Mouse (Mus musculus) left cerebral cortex, adult 2 months (tissue): ENCODE measurements around the gene Pomp. TPM values are rescaled to one million over a fixed set of nuclear protein-coding genes. Genes with fewer than 3 reads are reported as not detected.

ENCODE experiments used
- DNase-seq, 2 experiments: peaks; one replicate each; pipeline ENCODE4 v3.0.0; 2021 to 2022; ENCODE audit warnings: low spot score in 2 of 2, mixed read lengths in 1 of 2; ENCODE audit errors: extremely low spot score in 1 of 2
- H3K27ac ChIP-seq: fragments of 200-600 bp; 2 replicates; pipeline ENCODE4 v1.8.1; 2022
- H3K4me3 ChIP-seq: fragments of 200-600 bp; 2 replicates; pipeline ENCODE4 v1.8.1; 2022
- CTCF ChIP-seq: fragments of 200-600 bp; IDR thresholded peaks from 2 replicates; pipeline ENCODE4 v1.8.1; 2022; ENCODE audit warnings: antibody characterized with exemption, mild to moderate bottlenecking, moderate library complexity
- intact Hi-C: fragments of 180-260 bp; cut with DNase I; formaldehyde crosslinking; loops from one replicate; pipeline ENCODE4 v1.15.1; 2025
- total RNA-seq, 2 experiments: library from RNA; stranded (reverse); gene quantifications; 2 replicates each; pipeline ENCODE4 v1.2.3; 2021

Pomp gene
- total RNA-seq, 2 experiments from 2014 or later, result 186 to 206 TPM

DNA sequence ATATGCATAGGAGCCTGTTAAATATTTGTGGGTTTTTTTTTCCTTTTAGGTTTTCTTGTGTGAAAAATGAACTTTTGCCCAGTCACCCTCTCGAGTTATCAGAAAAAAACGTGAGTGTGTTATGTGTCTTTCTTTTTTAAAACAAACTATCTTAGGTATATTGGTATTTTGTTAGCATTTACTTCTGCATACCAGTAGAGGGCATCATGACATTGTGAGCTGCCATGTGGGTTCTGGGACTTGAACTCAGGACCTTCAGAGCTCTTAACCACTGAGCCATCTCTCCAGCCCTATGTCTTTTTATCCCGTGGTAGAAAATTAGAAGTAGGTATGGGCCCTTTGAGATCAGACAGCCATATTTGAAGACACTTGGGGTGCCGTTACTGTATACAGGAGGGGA is 8.4 kb downstream of the Pomp start:
- Histone ChIP-seq H3K4me3 (no peak overlapping the region), H3K27ac (no peak overlapping the region)
- no peak for DNase-seq
- TF ChIP-seq CTCF, result peak; percentile 37
- intact Hi-C loops, result loop anchor here (10.0 kb wide), 1 partner anchor 266 kb away; no protein-coding TSS in a partner anchor

DNA sequence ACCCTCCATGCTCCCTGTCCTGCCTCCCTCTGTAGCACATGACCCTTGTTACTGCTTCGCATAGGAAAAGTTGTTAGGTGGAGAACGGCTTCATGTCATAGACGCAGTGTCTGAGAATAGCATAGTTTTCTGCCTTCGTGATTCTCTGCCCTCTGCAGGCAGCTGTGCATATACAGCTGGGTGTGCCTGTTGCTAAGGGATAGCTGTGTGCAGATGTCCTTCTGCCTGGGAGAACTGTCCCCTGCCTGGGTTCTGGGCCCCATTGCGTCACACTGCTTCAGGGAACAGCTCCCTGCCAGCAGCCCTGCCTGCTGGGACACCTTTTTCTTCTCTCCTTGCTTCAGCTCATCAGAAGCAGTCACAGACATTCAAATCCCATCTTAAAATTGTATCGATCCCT is 9.3 kb downstream of the Pomp start:
- Histone ChIP-seq H3K4me3 (no peak overlapping the region), H3K27ac (no peak overlapping the region)
- intact Hi-C loops, result loop anchor here (10.0 kb wide), 1 partner anchor 265 kb away; no protein-coding TSS in a partner anchor
- TF ChIP-seq CTCF, result no peak
- no peak for DNase-seq

DNA sequence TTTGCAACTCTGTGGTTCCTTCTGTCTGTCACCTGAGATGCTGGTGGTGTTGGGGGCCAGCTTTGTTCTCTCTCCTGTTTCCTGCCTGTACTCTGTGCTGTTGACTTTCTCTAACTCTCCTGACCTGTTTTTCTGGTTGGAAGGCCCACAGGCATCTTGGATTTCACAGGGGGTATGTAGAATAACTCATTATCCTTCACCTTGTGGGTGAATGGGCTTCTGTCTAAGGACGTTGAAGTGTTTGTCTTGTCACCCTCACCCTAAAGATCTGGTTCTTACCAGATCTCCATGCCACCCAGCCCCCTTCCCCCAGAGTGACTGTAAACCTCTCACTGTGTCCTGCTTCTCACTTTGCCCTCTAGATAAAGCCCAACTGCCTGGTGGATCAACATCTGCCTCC is 10.0 kb downstream of the Pomp start:
- no peak overlapping the region for H3K4me3 ChIP-seq
- H3K27ac ChIP-seq, result no peak overlapping the region
- TF ChIP-seq CTCF, result no peak
- intact Hi-C loops, result no loop called here
- DNase-seq, result no peak

DNA sequence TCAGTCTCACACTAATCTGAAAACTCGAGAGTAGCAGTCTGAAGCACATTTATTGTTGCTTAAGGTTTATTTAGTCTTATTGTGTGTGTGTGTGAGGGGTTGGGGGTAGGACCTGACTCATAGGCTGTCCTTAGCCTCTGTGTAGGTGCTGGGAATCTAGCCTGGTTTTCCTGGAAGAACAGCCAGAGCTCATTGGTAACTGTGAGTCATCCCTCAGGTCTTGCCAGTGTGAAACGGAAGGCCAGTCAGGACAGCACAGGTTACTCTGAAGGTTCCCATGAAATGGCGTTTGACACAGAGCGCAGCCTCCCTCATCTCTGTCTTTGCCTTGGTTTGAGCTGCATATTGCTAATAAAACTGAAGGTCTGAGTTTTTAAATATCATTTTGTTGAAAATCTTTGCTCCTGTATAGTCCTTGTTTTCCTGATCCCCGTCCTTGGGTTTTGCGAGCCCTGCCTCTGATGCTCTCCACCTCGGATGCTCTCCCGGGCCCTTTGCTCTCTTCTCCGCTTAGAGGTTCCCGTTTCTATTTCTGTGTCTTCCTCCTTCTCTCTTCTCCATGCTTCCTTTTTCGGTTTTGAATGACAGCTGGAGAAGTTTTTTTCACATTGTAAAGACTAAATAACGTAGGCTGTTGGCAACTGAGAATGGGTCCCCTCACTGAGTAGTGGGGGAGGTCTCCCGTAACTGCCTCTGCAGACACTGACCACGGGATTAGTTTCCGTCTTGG is 11.0 kb downstream of the Pomp start:
- DNase-seq, result no peak
- Histone ChIP-seq H3K4me3 (no peak overlapping the region), H3K27ac (no peak overlapping the region)
- TF ChIP-seq CTCF, result no peak
- intact Hi-C loops, result no loop called here

DNA sequence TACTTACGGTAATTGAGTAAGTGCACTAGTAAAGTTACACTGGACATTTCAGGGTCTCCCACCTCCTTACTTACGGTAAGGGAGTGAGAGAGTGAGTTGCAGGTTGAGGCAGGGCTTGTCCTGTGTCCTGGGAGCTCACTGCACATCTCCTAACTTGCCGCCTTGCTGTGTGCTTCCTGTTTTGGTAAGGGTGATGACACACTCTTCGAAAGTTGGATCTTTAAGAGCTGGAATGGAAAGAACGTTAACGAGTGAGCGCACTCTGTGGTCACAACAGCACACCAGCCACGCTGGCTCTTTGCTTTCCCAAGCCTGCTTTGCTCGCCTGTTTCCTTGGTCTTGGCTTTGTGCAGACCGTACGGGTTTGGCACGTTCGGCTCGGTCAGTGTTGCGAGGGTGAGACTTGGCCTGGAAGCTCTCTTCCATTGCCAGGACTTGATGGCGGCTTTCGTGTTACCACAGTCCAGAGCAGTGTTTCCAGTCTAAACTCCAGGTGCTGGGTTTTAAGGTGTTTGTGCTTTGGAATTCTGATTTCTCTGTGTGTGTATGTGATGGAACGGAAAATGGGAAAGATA is 14.3 kb downstream of the Pomp start:
- no peak for DNase-seq
- Histone ChIP-seq H3K27ac (no peak overlapping the region), H3K4me3 (no peak overlapping the region)
- TF ChIP-seq CTCF, result no peak
- intact Hi-C loops, result no loop called here

DNA sequence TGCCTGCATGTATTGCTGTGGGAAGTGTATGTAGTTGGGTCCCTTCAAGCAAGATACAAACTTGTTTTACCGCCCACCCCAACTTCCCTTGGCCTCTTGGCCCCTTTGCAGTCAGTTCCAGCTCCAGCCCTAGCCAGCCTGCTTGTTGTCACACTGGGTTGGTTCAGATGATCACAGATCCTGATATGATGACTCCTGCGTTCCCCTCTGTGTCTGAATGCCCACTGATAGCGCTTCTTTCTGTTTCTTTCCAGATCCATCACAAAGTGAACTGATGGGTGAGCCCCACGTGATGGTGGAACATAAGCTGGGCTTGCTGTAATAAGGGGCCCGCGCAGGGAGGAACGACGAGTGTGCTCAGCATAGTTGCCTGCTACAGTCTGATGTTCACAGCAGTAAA is 14.9 kb downstream of the Pomp start:
- DNase-seq, result no peak
- Histone ChIP-seq H3K27ac (no peak overlapping the region), H3K4me3 (no peak overlapping the region)
- intact Hi-C loops, result no loop called here
- no peak for TF ChIP-seq CTCF

DNA sequence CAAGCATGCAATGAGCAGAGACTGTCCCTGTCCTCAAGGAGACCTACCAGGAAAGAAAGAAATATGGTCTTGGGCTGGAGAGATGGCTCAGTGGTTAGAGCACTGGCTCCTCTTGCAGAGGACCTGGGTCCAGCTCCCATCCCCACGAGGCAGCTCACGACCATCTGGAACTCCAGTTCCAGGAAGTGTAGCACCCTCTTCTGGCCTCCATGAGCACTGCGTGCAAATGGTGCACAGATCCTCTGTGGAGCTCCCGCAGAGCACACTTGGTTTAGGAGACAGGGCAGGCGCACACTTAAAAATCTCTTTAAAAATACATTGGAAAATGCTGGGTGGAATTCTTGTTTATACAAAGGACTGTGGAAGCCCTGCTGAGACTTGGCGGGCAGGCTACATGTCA is 17.3 kb downstream of the Pomp start:
- Histone ChIP-seq H3K4me3 (no peak overlapping the region), H3K27ac (no peak overlapping the region)
- DNase-seq, result no peak
- intact Hi-C loops, result no loop called here
- TF ChIP-seq CTCF, result peak; percentile 51

DNA sequence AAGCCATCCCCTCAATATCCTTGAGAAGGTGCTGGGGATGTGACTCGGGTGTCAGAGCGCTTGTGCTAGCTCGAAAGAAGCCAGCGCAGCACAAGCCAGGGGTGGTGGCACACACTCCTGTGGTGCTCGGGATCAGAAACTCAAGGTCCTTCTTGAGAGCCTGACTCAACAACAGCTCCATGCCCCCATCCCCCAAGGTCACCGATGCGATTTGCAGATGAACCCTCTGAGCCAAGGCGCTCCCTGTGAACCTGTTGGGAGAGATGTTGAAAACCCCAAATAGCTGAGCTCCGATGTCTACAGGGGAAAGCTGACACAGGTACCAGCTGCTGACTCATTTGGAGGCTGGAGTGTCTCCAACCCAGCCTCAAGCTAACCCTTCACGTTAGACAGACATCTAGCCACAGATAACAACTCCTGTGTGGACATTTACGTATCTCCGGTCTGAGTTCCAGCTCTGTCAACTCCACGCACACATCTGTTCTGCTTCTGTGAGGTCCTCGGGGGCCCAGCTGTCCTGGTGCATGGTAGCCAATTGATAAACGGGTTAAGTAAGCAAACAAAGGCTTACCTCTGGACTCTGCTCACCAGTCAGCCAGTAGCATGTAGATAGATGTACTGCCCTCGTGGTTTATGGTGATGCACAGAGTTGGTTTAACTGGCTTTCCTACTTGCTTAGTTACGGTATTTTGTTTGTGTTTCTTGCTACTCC is 19.9 kb downstream of the Pomp start:
- Histone ChIP-seq H3K4me3 (no peak overlapping the region), H3K27ac (no peak overlapping the region)
- no peak for DNase-seq
- intact Hi-C loops, result loop anchor here (5.0 kb wide), 1 partner anchor 362 kb away; no protein-coding TSS in a partner anchor
- TF ChIP-seq CTCF, result no peak

DNA sequence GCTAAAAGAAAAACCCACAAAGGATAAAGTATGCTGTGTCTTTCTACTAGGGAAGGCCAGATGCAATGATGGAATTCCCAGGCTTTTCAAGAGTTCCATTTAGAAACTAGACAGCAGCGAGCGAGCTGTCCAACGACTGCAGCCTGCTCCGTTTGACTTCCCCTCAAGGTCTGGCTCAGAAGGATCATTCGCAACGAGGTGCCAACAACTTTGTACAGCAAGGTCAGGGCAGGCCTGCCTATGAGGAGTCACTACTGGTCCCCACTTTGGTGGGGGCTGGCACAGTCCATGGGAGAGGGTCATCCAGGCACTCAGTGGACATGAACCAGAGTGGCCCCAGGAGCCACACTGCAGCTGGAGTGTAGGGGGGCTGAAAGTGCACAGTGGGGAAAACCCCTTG is 23.3 kb downstream of the Pomp start:
- intact Hi-C loops, result loop anchor here (5.0 kb wide), 1 partner anchor 359 kb away; no protein-coding TSS in a partner anchor
- TF ChIP-seq CTCF, result no peak
- no peak for DNase-seq

DNA sequence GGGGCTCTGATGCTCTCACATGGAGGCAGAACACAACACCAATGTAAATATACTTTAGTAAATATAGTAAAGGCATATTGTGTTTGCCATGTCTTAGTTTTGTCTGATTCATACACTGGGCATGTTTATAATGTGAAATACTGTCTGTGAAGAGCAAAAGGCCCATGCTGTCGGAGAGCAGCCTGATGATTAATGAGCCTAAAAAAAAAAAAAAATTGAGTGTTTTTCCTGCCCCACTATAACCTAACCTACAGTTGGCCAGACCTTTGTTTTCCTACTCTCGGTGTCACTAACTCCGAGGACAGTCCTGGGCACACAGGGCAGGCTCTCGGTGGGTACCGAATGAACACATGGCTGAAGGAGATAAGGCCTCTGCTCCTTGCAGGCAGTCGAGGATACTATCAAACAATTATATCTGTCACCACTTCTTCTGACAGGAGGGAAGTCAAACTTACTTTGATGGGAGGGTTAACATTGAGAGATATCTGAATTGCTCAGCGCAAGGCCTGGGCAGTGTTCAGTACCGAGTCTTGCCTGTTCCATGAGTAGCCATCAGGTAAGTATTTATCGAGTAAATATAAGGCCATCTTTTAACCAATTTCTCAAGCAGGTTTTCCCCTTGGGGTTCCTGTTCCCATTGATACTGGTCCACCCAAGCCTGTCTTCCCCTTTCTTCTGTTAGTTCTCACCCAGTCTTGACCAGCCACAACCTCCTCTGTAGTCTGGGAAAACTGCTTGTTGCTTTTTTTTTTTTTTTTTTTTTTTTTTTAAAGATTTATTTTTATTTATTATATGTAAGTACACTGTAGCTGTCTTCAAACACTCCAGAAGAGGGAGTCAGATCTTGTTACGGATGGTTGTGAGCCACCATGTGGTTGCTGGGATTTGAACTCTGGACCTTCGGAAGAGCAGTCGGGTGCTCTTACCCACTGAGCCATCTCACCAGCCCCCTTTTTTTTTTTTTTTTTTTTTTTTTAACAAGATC is 28.3 kb downstream of the Pomp start:
- no peak overlapping the region for H3K4me3 ChIP-seq
- H3K27ac ChIP-seq, result no peak overlapping the region
- no peak for TF ChIP-seq CTCF
- intact Hi-C loops, result no loop called here
- DNase-seq, result no peak

More for the DNA sequence above, 23.3 kb downstream of the Pomp start:
- no peak overlapping the region for H3K4me3 ChIP-seq
- no peak overlapping the region for H3K27ac ChIP-seq

DNA sequence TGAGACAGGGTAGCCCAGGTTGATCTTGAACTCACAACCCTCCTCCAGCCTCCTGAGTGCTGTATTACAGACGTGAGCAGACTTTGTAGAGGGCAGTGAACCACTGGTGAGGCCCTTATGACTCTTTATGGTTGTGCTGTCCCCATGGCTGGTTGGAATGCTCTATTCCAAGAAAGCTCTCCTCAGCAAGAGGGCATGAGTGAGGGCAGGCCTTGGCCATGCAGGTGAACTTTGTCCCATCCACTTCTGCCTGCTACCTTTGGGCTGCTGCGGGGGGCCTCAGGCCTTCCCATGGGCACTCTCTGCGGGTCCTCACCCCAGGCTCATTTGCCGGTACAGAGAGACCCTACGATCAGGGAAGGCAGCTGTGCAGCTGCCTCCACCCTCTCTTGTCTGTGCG is 32.5 kb downstream of the Pomp start:
- TF ChIP-seq CTCF, result no peak
- no peak overlapping the region for H3K4me3 ChIP-seq
- intact Hi-C loops, result loop anchor here (10.0 kb wide), 1 partner anchor 1698 kb away; no protein-coding TSS in a partner anchor
- H3K27ac ChIP-seq, result no peak overlapping the region
- no peak for DNase-seq
